Mouse (Mus musculus) left cerebral cortex, adult 9 months (tissue): Measurements from ENCODE around the gene Taar3.

ENCODE experiments used
- DNase-seq, 2 experiments: peaks; one replicate each; pipeline ENCODE4 v3.0.0; 2022; ENCODE audit warnings: low spot score in 2 of 2

Taar3 gene

GRCm38 (mm10) chr10:23949508-23950005, at the start of gene Taar3:
Taar3 (plus strand) TSS chr10:23949558.
- DNase-seq: peak in 1 of 2 experiments; percentile 5

- no peak for DNase-seq
Measured at GRCm38 (mm10) chr10:23901119-23901518, 48.2 kb upstream of the Taar3 start.

GRCm38 (mm10) chr10:23905661-23906060, 43.7 kb upstream of the Taar3 start:
- DNase-seq: no peak

GRCm38 (mm10) chr10:23920056-23920455, 29.3 kb upstream of the Taar3 start, which contains the start of gene Taar1:
Taar1 (plus strand) TSS chr10:23920356.
- no peak for DNase-seq

- DNase-seq: no peak
Measured at GRCm38 (mm10) chr10:23922468-23922867, 26.9 kb upstream of the Taar3 start.

- DNase-seq: no peak
Measured at GRCm38 (mm10) chr10:23923941-23924340, 25.4 kb upstream of the Taar3 start.

GRCm38 (mm10) chr10:23937613-23938012, 11.7 kb upstream of the Taar3 start:
- no peak for DNase-seq

GRCm38 (mm10) chr10:23938312-23938711, 11.0 kb upstream of the Taar3 start, which contains the start of gene Taar2:
Taar2 (plus strand) TSS chr10:23938572.
- no peak for DNase-seq

- DNase-seq: no peak
Measured at GRCm38 (mm10) chr10:23942465-23942864, 6.9 kb upstream of the Taar3 start.

- no peak for DNase-seq
Measured at GRCm38 (mm10) chr10:23948026-23948425, 1.3 kb upstream of the Taar3 start.

GRCm38 (mm10) chr10:23951714-23952113, 2.4 kb downstream of the Taar3 start:
- no peak for DNase-seq

- no peak for DNase-seq
Measured at GRCm38 (mm10) chr10:23959071-23959470, 9.7 kb downstream of the Taar3 start.

- DNase-seq: no peak
Measured at GRCm38 (mm10) chr10:23960444-23960915, 11.1 kb downstream of the Taar3 start, which contains the start of gene Taar4. Taar4 (plus strand) TSS chr10:23960494.

GRCm38 (mm10) chr10:23963444-23963843, 14.1 kb downstream of the Taar3 start:
- DNase-seq: no peak

GRCm38 (mm10) chr10:23964921-23965610, 15.7 kb downstream of the Taar3 start:
- DNase-seq: no peak

- no peak for DNase-seq
Measured at GRCm38 (mm10) chr10:23970656-23971165, 21.4 kb downstream of the Taar3 start, which contains the start of gene Taar5. Taar5 (plus strand) TSS chr10:23970706.

- no peak for DNase-seq
Measured at GRCm38 (mm10) chr10:23971256-23971655, 21.9 kb downstream of the Taar3 start.

GRCm38 (mm10) chr10:23977958-23978357, 28.6 kb downstream of the Taar3 start:
- no peak for DNase-seq

GRCm38 (mm10) chr10:23978901-23979705, 29.7 kb downstream of the Taar3 start:
- peak; percentile 7 to 71 for DNase-seq

GRCm38 (mm10) chr10:23985546-23985945, 36.2 kb downstream of the Taar3 start, which contains the start of gene Taar6:
Taar6 (minus strand) TSS chr10:23985646.
- DNase-seq: no peak

- DNase-seq: no peak
Measured at GRCm38 (mm10) chr10:23986419-23986818, 37.1 kb downstream of the Taar3 start.

GRCm38 (mm10) chr10:23993381-23993780, 44.0 kb downstream of the Taar3 start, which contains the start of gene Taar7a:
Taar7a (minus strand) TSS chr10:23993481.
- no peak for DNase-seq
